Mouse (Mus musculus) kidney, adult 2 months (tissue): ENCODE results near the gene Plekhs1. TPM values are rescaled to one million over a fixed set of nuclear protein-coding genes. Genes with fewer than 3 reads are reported as not detected.

Experiments used
- DNase-seq: peaks from one replicate; pipeline ENCODE4 v3.0.0; 2021
- H3K27ac ChIP-seq: fragments of 200-500 bp; 2 replicates; pipeline ENCODE4 v1.5.1; 2012; ENCODE audit warnings: low read depth, low read length, control low read depth, inconsistent platforms; ENCODE audit not compliant: insufficient read depth
- H3K27me3 ChIP-seq: fragments of 200-500 bp; replicated peaks from 2 replicates; pipeline ENCODE4 v1.6.1; 2012; ENCODE audit warnings: mild to moderate bottlenecking, moderate library complexity, low read length, inconsistent platforms; ENCODE audit not compliant: control insufficient read depth, insufficient read depth
- H3K36me3 ChIP-seq: fragments of 200-500 bp; 2 replicates; pipeline ENCODE4 v1.6.1; 2012; ENCODE audit warnings: mild to moderate bottlenecking, moderate library complexity, low read length, inconsistent platforms; ENCODE audit not compliant: control insufficient read depth, insufficient read depth
- H3K4me1 ChIP-seq: fragments of 200-500 bp; 2 replicates; pipeline ENCODE4 v1.6.1; 2011; ENCODE audit warnings: low read length; ENCODE audit not compliant: control insufficient read depth, insufficient read depth
- H3K4me3 ChIP-seq: fragments of 200-500 bp; 2 replicates; pipeline ENCODE4 v1.5.1; 2011; ENCODE audit warnings: mild to moderate bottlenecking, low read depth, low read length, control low read depth; ENCODE audit not compliant: insufficient read depth
- CTCF ChIP-seq: fragments of 200-500 bp; conservative IDR thresholded peaks from 2 replicates; pipeline ENCODE4 v1.5.1; 2011; ENCODE audit warnings: low read depth, mild to moderate bottlenecking, control low read depth, low read length, moderate library complexity, mixed read lengths; ENCODE audit not compliant: insufficient read depth, insufficient read length
- POLR2A ChIP-seq: fragments of 200-500 bp; IDR thresholded peaks from one replicate; pipeline ENCODE4 v1.6.1; 2011; ENCODE audit warnings: low read depth, low read length, control low read depth
- WGBS: fragments of 180-500 bp; shearing (Covaris S2); methylation state at CpG from one replicate; pipeline ENCODE4 v1.1.7; 2018; 5-methylcytosine and 5-hydroxymethylcytosine counted together
- polyA plus RNA-seq: library from polyadenylated mRNA; depleted of rRNA; stranded (reverse); fragments of >200 nt; gene quantifications from 2 replicates; pipeline ENCODE4 v1.2.3, GENCODE M21; 2012; rRNA removed

The Plekhs1 gene
- polyA plus RNA-seq, 1 experiment: 0.17 TPM

DNA sequence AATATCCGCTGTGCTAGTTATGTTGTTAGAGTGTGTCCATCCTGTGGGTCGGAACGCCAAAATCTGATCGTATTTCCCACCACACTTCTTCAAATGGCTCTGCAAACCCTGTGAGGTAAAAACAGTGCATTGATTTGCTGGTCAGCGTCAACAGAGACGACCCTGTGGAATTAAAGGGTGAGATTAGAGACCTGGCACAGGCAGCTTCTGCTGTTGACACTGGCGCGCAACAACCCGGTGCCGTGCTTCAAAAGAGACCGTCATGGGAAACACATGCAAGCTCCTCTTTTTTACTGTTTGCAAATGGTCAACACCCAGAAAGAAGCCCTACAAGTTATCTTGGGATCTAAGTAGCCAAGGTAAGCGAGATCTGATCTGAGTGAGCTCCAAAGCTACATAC is 69.8 kb downstream of the Plekhs1 start:
- 87% methylated on average over 12 of the region's 12 CpGs for WGBS
- no peak for TF ChIP-seq POLR2A
- no peak for TF ChIP-seq CTCF
- Histone ChIP-seq H3K4me3 (no peak overlapping the region), H3K4me1 (no peaks in the 10 kb centered on the region), H3K27ac (no peak overlapping the region), H3K27me3 (no peaks in the 10 kb centered on the region), H3K36me3 (no peaks in the 10 kb centered on the region; the same call in 1 of the 2 replicates)
- no peak for DNase-seq

DNA sequence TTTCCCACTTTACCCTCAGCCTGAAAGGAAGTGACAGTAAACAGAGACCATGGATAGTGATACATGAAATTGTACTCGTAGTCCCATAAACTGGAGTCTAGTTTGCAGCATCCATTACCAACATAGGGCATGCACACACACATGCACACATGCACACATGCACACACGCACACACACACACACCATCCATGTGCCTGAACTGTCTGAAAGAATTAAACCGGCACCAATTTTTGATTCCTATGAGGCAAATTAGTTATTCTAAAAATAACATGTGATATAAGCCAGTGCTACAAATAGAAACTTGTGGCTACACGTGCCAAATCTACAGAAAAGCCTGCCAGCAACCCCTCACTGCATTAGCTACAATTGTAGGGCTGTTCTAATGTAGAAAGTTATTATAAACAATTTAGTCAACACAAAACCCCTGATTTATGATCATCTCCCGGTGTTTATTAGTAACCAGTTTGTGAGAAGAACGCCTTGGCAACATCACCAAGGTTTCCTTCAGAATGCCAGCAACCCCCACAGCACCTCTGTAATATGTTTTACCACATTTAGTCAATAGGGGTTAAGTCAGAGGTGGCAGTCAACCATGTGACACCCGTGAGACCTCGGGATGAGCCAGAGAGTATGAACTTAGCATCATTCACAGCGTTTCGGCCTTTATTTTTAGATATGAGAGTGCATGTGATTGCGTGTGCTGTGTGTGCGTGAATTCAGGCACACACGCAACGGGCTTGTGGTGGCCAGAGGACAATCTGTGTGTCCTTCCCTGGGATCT is 72.0 kb downstream of the Plekhs1 start:
- no peak for DNase-seq
- Histone ChIP-seq H3K27ac (no peak overlapping the region), H3K36me3 (no peaks in the 10 kb centered on the region; the same call in 1 of the 2 replicates), H3K4me1 (no peaks in the 10 kb centered on the region), H3K4me3 (no peak overlapping the region), H3K27me3 (no peaks in the 10 kb centered on the region)
- no peak for TF ChIP-seq CTCF
- TF ChIP-seq POLR2A: no peak
- 86% methylated on average over 14 of the region's 14 CpGs for WGBS

DNA sequence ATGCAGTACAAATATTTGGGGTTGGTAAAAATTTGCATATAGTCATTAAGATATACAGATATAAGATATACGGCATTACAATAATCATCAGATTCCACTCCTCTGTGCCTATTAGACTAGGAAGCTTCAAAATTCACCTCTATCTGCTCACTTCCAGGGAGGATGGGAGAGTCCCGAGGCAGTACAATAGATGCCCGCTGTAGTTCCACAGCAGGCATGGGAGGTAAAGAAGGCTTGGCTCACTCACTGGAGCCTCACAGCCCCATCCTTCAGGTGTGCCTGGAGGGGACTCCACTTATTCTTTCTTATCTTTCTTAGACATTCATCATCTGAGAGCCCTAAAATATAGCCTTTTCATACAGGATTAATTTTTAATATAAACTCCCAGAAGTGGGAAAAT is 72.9 kb downstream of the Plekhs1 start:
- H3K27ac ChIP-seq: no peak overlapping the region
- no peak for TF ChIP-seq POLR2A
- TF ChIP-seq CTCF: no peak
- H3K36me3 ChIP-seq: no peaks in the 10 kb centered on the region; the same call in 1 of the 2 replicates
- H3K4me3 ChIP-seq: no peak overlapping the region
- no peaks in the 10 kb centered on the region for H3K4me1 ChIP-seq
- DNase-seq: no peak
- WGBS: 87% methylated on average over 3 of the region's 3 CpGs
- H3K27me3 ChIP-seq: no peaks in the 10 kb centered on the region

DNA sequence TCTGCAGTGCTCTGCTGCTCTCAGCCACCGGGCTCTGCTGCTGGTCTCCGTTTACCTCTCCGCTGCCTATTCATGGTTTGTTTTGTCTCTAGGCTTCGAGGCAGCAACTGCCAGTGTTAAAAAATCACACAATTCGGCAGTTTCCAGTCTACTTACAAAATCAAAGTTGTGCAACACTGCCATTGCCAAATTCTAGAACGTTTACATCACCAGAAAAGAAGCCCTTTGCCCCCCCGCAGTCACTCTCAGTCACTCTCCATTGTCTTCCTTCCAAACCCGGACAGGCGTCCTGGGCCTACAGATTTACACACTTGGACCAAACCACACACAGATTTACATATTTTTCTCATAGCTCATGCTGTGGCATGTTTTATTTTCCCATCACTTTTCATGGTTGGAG is 73.6 kb downstream of the Plekhs1 start:
- Histone ChIP-seq H3K4me1 (no peaks in the 10 kb centered on the region), H3K27ac (no peak overlapping the region), H3K36me3 (no peaks in the 10 kb centered on the region; the same call in 1 of the 2 replicates), H3K27me3 (no peaks in the 10 kb centered on the region), H3K4me3 (no peak overlapping the region)
- TF ChIP-seq CTCF (no peak), POLR2A (no peak)
- 76% methylated on average over 9 of the region's 9 CpGs for WGBS
- no peak for DNase-seq

DNA sequence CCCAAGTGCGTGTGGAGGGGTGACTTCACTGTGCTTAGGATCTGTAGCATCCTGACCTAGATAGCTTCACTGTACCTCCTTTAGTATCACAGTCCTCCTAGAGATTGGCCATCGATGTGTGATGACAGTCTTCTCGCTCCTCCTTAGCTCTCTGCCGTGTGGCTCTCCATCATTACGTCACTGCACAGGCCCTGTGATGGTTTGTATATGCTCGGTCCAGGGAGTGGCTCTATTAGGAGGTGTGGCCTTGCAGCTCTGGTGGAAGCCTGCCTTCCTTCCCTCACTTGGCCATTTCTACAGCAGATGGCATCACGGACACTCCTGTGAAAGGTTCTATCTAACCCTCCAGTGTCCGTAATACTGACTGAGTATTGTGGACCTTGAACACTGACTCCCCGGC is 74.3 kb downstream of the Plekhs1 start:
- 89% methylated on average over 9 of the region's 9 CpGs for WGBS
- no peak overlapping the region for H3K4me3 ChIP-seq
- TF ChIP-seq POLR2A (no peak), CTCF (no peak)
- no peaks in the 10 kb centered on the region for H3K27me3 ChIP-seq
- H3K36me3 ChIP-seq: no peaks in the 10 kb centered on the region; the same call in 1 of the 2 replicates
- no peak for DNase-seq
- no peaks in the 10 kb centered on the region for H3K4me1 ChIP-seq
- H3K27ac ChIP-seq: no peak overlapping the region

Other genes starting within 250 kb of the Plekhs1 start
- gene Habp2, start 174.5 kb upstream of the Plekhs1 start, polyA plus RNA-seq: 303 and 362 TPM in 2 replicates
- 1.1 and 5.0 TPM in 2 replicates for gene Nrap, start 71.6 kb upstream of the Plekhs1 start, polyA plus RNA-seq
- gene Casp7, start 64.5 kb upstream of the Plekhs1 start, polyA plus RNA-seq: 12.0 and 12.4 TPM in 2 replicates
- 5.7 and 5.9 TPM in 2 replicates for gene Dclre1a, start 86.6 kb downstream of the Plekhs1 start, polyA plus RNA-seq
- 6.3 and 6.6 TPM in 2 replicates for gene Nhlrc2, start 86.6 kb downstream of the Plekhs1 start, polyA plus RNA-seq